Mouse (Mus musculus): ENCODE measurements at regions not wholly inside any gene's neighbourhood (a gene's known extent, or its start where the extent isn't known, plus 50 kb on each side); places are given as distances from the start of the nearest gene placed in this dataset.

DNA sequence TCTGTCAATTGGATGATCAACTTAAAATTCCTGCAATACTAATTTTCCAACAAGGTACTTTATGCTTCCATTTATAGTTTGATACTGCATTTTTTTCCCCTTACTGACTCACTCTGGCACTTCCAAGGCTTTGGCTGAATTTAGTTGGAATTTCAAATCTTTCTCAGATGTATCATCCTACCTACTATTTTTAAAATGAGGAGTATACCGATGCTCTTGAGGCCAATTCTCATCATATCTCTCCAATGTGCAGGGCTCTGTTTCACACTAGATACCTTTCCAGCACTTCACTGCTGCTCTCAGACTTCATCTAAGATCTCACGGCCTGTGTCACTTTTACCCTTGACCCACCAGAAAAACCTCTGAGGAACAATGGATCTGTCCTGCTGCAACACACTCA, 386.6 kb upstream of the Flrt2 start:
- TF ChIP-seq CTCF (IDR thresholded peaks at IDR 0.05; ENCODE audit: borderline replicate concordance, extremely low read depth, insufficient read depth, insufficient read length), result no peak
- no peak for TF ChIP-seq POLR2A (IDR thresholded peaks at IDR 0.05; ENCODE audit: borderline replicate concordance, extremely low read depth, insufficient read depth, insufficient read length, poor library complexity, severe bottlenecking)
